Mouse (Mus musculus) E14TG2a.4 (cell line): ENCODE measurements around the gene Olfr1371.

ENCODE experiments used
- CTCF ChIP-seq: conservative IDR thresholded peaks from 2 replicates; pipeline ENCODE4 v1.5.1; 2014; ENCODE audit warnings: low read length
- NANOG ChIP-seq: IDR thresholded peaks from 2 replicates; pipeline ENCODE4 v1.6.1; 2014; ENCODE audit warnings: borderline replicate concordance, low read length, mixed read lengths

- TF ChIP-seq CTCF = no peak
- no peak for TF ChIP-seq NANOG
These were observed 12.3 kb upstream of the Olfr1371 start for GRCm38 (mm10) chr11:52225986-52226599.
